Mouse (Mus musculus) MEL-GATA-1-ER (cell line): Measurements from ENCODE around the gene Rasgef1c.

ENCODE experiments used
- DNase-seq: peaks from one replicate; pipeline ENCODE4 v3.0.0-alpha.2; 2012; ENCODE audit warnings: low read depth; ENCODE audit errors: extremely low read depth

Gene Rasgef1c

GRCm38 (mm10) chr11:49901659-49902458 is at the start of gene Rasgef1c:
TSS of gene Rasgef1c (plus strand) at chr11:49901835.
- no peak for DNase-seq

- DNase-seq: no peak
These were observed 46.5 kb upstream of the Rasgef1c start for GRCm38 (mm10) chr11:49855144-49855543.

- no peak for DNase-seq
These were observed 40.5 kb upstream of the Rasgef1c start for GRCm38 (mm10) chr11:49861139-49861538.

DNA sequence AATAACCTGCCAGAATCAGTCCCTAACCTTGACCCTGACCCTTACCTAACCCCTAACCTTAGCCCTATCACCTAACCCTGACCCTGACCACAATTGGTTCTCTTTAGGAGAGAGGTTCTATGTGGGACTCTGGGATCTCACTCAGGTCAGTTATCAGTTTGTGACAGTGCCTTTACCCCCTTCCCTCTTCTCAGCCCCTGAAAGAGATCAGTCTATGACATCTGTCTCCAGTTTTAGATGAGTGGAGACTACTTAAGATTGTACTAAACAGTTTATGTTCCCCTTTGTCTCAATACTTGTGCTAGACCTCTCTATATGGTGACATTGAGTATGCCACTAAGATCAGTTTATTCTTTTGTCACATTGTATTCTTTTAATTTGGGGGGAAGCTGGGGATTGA is 37.7 kb upstream of the Rasgef1c start:
- DNase-seq: peak; percentile 63

GRCm38 (mm10) chr11:49867320-49867719 is 34.3 kb upstream of the Rasgef1c start:
- DNase-seq: no peak

DNA sequence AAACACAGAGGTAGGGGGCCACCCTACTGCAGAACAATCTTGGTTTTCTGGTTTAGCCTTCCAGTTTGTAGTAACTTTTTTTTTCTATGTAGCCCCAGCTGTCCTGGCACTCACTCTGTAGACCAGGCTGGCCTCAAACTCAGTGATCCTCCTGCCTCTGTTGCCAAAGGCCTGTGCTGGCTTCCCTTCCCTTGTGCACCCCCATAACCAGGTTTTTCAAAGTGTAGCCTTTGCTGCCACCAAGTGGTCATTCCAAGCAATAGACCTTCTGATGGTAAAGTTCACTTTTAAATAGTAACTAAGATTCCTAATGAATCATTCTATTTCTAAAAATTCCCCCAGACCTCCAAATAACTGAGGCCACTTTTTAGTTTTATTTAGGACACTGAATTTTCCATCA is 31.9 kb upstream of the Rasgef1c start:
- peak; percentile 49 for DNase-seq

GRCm38 (mm10) chr11:49871914-49872313 is 29.7 kb upstream of the Rasgef1c start:
- peak; percentile 43 for DNase-seq

- DNase-seq: peak; percentile 56
These were observed 28.9 kb upstream of the Rasgef1c start for GRCm38 (mm10) chr11:49872779-49873178.

DNA sequence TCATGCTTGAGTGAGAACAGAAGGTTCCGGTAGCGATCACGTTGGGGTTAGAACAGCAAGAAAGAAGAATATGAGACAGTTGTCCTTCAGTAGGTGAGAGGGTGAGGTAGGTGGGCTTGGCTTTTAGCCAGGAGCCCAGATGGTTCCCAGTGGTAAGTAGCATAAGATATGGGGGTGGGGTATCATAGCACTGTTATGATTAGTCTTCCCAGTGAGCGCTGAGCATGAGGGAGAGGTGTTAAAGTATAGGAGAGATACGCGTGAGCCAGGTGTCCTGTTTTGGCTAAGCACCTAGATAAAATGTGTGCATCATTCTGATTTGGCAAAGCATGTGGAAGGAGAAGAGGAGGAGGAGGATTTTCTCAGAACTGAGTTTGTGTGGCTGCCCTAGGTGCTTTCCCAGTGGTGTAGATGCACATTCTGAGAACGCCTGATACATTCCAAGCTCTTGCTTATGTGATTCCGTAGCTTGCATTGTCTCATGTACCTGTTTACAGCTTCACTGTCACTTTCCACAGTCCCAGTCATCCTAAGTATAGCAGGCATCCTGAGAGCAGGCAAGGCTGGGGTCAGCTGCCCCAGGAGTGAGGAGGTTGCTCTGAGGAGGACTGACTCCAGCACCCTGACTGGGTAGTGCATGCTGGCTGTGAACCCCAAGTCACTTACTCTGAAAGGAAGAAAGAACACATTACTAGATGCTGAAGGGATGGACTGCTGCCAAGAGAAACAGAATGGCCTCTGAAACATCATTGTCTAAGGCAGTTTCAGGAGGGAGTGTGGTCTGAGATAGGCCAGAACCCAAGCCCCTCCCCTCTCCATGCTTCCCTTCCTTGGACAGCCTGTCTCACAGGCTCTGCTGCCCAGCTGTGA is 24.5 kb upstream of the Rasgef1c start:
- peak; percentile 67 for DNase-seq

DNA sequence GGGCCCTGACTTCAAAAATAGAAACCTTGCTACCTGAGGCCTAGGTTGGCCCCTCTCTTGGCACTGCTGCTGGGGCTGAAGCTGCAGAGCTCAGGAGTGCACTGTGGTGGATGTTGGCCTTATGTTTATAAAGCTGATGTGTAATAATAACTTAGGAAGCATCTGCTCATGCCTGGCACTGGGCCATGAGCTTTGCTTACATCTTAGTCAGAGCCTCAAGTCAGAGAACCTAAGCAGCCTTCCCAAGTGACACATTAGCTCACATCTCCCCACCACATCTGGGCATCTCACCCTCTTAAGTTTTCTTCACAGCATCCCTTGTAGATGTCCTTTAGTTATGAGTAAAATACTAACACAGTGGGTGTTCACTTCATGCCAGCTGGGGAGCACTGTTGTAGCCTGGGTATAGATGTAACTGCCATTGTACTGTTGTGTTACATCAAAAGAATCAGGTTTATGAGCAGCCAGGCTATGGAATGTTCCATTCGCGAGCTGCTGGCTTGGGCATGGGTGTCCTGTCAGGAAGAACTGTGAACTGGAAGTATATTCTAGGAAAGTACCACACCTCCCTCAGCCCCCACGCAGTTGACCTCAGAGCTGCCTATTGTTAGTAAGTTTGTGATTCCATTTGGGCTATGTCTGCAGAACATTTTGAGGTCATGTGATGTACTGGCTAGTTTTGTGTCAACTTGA is 21.5 kb upstream of the Rasgef1c start:
- no peak for DNase-seq

- DNase-seq: no peak
These were observed 18.2 kb upstream of the Rasgef1c start for GRCm38 (mm10) chr11:49883394-49883793.

DNA sequence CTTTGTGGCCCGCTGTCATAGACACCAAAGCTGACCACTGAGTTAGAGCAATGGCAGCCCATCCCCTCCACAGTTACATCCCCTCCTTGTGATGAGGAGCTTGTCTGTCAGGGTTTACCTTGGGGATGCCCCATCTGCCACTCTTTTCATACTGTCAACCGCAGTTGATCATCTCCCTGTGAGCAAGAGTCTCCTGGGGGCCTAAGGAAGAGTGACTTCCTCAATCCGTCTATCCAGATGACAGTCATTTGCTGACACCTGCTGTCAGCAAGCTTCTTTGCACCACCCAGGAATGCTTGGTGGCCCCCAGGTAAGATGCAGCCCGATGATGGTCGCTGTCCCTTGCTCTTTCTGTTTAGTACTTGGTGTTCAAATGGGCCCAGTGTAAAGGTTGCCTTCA is 13.2 kb upstream of the Rasgef1c start:
- no peak for DNase-seq

- DNase-seq: no peak
These were observed 9.6 kb upstream of the Rasgef1c start for GRCm38 (mm10) chr11:49891993-49892392.

GRCm38 (mm10) chr11:49893806-49894205 is 7.8 kb upstream of the Rasgef1c start:
- no peak for DNase-seq

GRCm38 (mm10) chr11:49895966-49896590 is 5.6 kb upstream of the Rasgef1c start:
- DNase-seq: no peak

DNA sequence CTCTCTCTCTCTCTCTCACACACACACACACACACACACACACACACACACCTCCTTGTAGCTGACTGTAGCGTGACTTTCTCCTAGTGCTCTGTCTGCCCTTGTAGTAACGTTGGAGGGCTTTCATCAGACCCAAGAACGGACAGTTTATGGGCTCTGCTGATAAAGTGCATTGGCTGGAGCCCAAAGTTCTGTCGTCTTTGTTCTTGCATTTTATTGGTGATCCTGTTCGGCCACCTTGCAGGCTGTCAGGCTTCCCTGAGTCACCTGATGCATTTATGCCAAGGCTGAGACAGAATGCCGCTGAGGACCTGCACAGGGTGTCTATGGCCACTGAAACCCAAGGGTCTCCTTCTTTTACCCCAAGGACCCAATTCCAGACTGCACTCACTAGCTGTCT is 1.6 kb upstream of the Rasgef1c start:
- peak; percentile 60 for DNase-seq

- no peak for DNase-seq
These were observed 525 bp upstream of the Rasgef1c start for GRCm38 (mm10) chr11:49900962-49901658.

DNA sequence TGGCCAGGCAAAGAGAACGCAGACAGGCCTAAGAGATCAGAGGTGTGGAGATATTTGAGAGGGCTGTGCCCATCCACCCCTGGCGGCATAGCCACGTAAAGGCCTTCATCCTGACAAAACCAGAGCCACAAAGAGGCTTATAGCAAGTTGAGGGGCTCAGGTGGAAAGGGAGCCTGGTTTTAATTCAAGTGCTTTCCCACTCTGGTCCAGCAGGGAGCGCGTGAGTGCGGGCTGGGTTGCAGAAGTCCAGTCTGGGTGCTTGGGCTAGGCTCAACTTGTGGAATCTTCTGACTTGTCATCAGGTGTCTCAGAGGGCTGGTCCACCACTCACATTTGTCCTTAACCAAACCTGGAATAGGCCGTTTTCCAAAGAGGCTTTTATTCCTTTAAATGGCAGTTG is 1.7 kb downstream of the Rasgef1c start:
- no peak for DNase-seq

- no peak for DNase-seq
These were observed 17.0 kb downstream of the Rasgef1c start for GRCm38 (mm10) chr11:49918521-49919180.

GRCm38 (mm10) chr11:49919304-49919703 is 17.7 kb downstream of the Rasgef1c start:
- peak; percentile 86 for DNase-seq
